Mouse (Mus musculus) embryonic facial prominence, embryonic 14.5 days (tissue): ENCODE measurements around the gene Gatd1. TPM values are rescaled to one million over a fixed set of nuclear protein-coding genes. Genes with fewer than 3 reads are reported as not detected.
"Not testable (repeated sequence)": the region's sequence is repeated elsewhere in the genome, so short reads cannot be mapped to it uniquely, and the experiment has no call there.

Source experiments
- ATAC-seq: fragments of 200-750 bp; cut with Nextera tagmentation; 2 replicates; pipeline ENCODE4 v1.8.0; 2017; ENCODE audit warnings: low read depth, moderate number of reproducible peaks, moderate TSS enrichment
- DNase-seq: peaks from one replicate; pipeline ENCODE4 v3.0.0-alpha.2; 2015; ENCODE audit warnings: low spot score
- H3K27ac ChIP-seq: fragments of 300-500 bp; sonication (generic); replicated peaks from 2 replicates; pipeline ENCODE4 v1.5.1; 2014; ENCODE audit warnings: low read depth, mild to moderate bottlenecking, low read length, moderate library complexity
- H3K27me3 ChIP-seq: fragments of 300-500 bp; sonication (generic); replicated peaks from 2 replicates; pipeline ENCODE4 v1.6.1; 2014; ENCODE audit warnings: low read length; ENCODE audit not compliant: control insufficient read depth, insufficient read depth
- H3K36me3 ChIP-seq: fragments of 300-500 bp; sonication (generic); 2 replicates; pipeline ENCODE4 v1.6.1; 2014; ENCODE audit warnings: low read length, mixed read lengths; ENCODE audit not compliant: control insufficient read depth, insufficient read depth
- H3K4me1 ChIP-seq: fragments of 300-500 bp; sonication (generic); 2 replicates; pipeline ENCODE4 v1.6.1; 2014; ENCODE audit warnings: antibody characterized with exemption, low read length; ENCODE audit not compliant: control insufficient read depth, insufficient read depth
- H3K4me2 ChIP-seq: fragments of 300-500 bp; sonication (generic); 2 replicates; pipeline ENCODE4 v1.6.1; 2014; ENCODE audit warnings: low read depth, mild to moderate bottlenecking, low read length, moderate library complexity, mixed read lengths
- H3K4me3 ChIP-seq: fragments of 300-500 bp; sonication (generic); 2 replicates; pipeline ENCODE4 v1.5.1; 2014; ENCODE audit warnings: low read depth, mild to moderate bottlenecking, low read length
- H3K9ac ChIP-seq: fragments of 300-500 bp; sonication (generic); 2 replicates; pipeline ENCODE4 v1.6.1; 2014; ENCODE audit warnings: low read depth, mild to moderate bottlenecking, low read length, moderate library complexity, mixed read lengths
- H3K9me3 ChIP-seq: fragments of 300-500 bp; sonication (generic); 2 replicates; pipeline ENCODE4 v1.6.1; 2016; ENCODE audit warnings: low read length; ENCODE audit not compliant: control insufficient read depth
- WGBS: fragments of 180-500 bp; shearing (Covaris S2); extraction: QIAGEN DNeasy Blood & Tissue Kit; methylation state at CpG from one replicate; pipeline ENCODE4 v1.1.7; 2014; 5-methylcytosine and 5-hydroxymethylcytosine counted together
- polyA plus RNA-seq: library from polyadenylated mRNA; unstranded; fragments of >200 nt; fragmentation: Nextera tagmentation; extraction: Ambion mirVana; gene quantifications from 2 replicates; pipeline ENCODE4 v1.2.1, GENCODE M21; 2014

Gene Gatd1
- polyA plus RNA-seq, 1 experiment from 2014 or later, result 37.1 TPM

GRCm38 (mm10) chr7:141446374-141446773 lies 32.4 kb upstream of the Gatd1 start:
- Histone ChIP-seq H3K4me2 (peak overlapping the region; percentile 91; the same call in 1 of the 2 replicates), H3K36me3 (peaks cover 38% of the 10 kb centered on the region), H3K4me1 (peaks cover 23% of the 10 kb centered on the region)
- not testable (repeated sequence) for H3K9ac ChIP-seq, ATAC-seq, DNase-seq, H3K27ac ChIP-seq, H3K4me3 ChIP-seq, H3K9me3 ChIP-seq, H3K27me3 ChIP-seq
- 84% methylated on average over 3 of the region's 3 CpGs for WGBS

- DNase-seq, result peak; percentile 92
- H3K27ac ChIP-seq, result peak within 1 kb of the TSS; percentile 4; the same call in 1 of the 2 replicates
- peaks cover 23% of the 10 kb centered on the region for H3K4me1 ChIP-seq
- peak within 1 kb of the TSS; percentile 40 for H3K4me3 ChIP-seq
- peak within 1 kb of the TSS; percentile 67 for H3K4me2 ChIP-seq
- peak; percentile 63 for ATAC-seq
- H3K36me3 ChIP-seq, result peaks cover 34% of the 10 kb centered on the region
- under 1% methylated on average over 22 of the region's 25 CpGs for WGBS
- no peaks in the 10 kb centered on the region for H3K9me3 ChIP-seq
- H3K27me3 ChIP-seq, result no peaks in the 10 kb centered on the region
- H3K9ac ChIP-seq, result peak within 1 kb of the TSS; percentile 56
Observed at GRCm38 (mm10) chr7:141443828-141444237, 29.9 kb upstream of the Gatd1 start, which contains the start of gene Pidd1. Gene Pidd1, minus strand, starts transcription at chr7:141444025.

- DNase-seq (peak; percentile 84), ATAC-seq (peak; percentile 20)
- Histone ChIP-seq H3K27ac (0 out of 2 replicates have a peak overlapping the region, but pooled peaks have one; percentile 4), H3K4me2 (peak overlapping the region; percentile 67), H3K36me3 (peaks cover 35% of the 10 kb centered on the region), H3K9me3 (no peaks in the 10 kb centered on the region), H3K4me3 (peak overlapping the region; percentile 40), H3K4me1 (peaks cover 17% of the 10 kb centered on the region), H3K9ac (peak overlapping the region; percentile 56), H3K27me3 (no peaks in the 10 kb centered on the region)
- WGBS, result 14% methylated on average over 9 of the region's 12 CpGs
Observed at GRCm38 (mm10) chr7:141443081-141443821, 29.3 kb upstream of the Gatd1 start.

GRCm38 (mm10) chr7:141442199-141442598 lies 28.3 kb upstream of the Gatd1 start:
- Histone ChIP-seq H3K9ac (peak overlapping the region; percentile 45), H3K27ac (no peak overlapping the region), H3K9me3 (no peaks in the 10 kb centered on the region), H3K4me3 (no peak overlapping the region; the same call in 1 of the 2 replicates), H3K4me2 (peak overlapping the region; percentile 67), H3K27me3 (no peaks in the 10 kb centered on the region), H3K4me1 (peaks cover 15% of the 10 kb centered on the region), H3K36me3 (peaks cover 36% of the 10 kb centered on the region)
- WGBS, result 87% methylated on average over 11 of the region's 13 CpGs
- DNase-seq (no peak), ATAC-seq (no peak)

GRCm38 (mm10) chr7:141441460-141441859 lies 27.5 kb upstream of the Gatd1 start:
- Histone ChIP-seq H3K4me1 (peaks cover 22% of the 10 kb centered on the region), H3K4me2 (no peak overlapping the region), H3K4me3 (no peak overlapping the region), H3K27ac (no peak overlapping the region), H3K27me3 (no peaks in the 10 kb centered on the region), H3K9me3 (no peaks in the 10 kb centered on the region), H3K9ac (0 out of 2 replicates have a peak overlapping the region, but pooled peaks have one; percentile 45), H3K36me3 (peaks cover 36% of the 10 kb centered on the region)
- DNase-seq, result no peak
- no peak for ATAC-seq
- WGBS, result 88% methylated on average over 9 of the region's 9 CpGs

GRCm38 (mm10) chr7:141440613-141441012 lies 26.7 kb upstream of the Gatd1 start:
- ATAC-seq, result no peak
- peaks cover 36% of the 10 kb centered on the region for H3K36me3 ChIP-seq
- H3K4me1 ChIP-seq, result peaks cover 28% of the 10 kb centered on the region
- no peaks in the 10 kb centered on the region for H3K9me3 ChIP-seq
- no peak overlapping the region for H3K4me2 ChIP-seq
- H3K4me3 ChIP-seq, result no peak overlapping the region
- 24% methylated on average over 6 of the region's 6 CpGs for WGBS
- H3K27ac ChIP-seq, result no peak overlapping the region
- no peak overlapping the region for H3K9ac ChIP-seq
- DNase-seq, result peak; percentile 61
- no peaks in the 10 kb centered on the region for H3K27me3 ChIP-seq

GRCm38 (mm10) chr7:141439811-141440210 lies 25.9 kb upstream of the Gatd1 start:
- peaks cover 36% of the 10 kb centered on the region for H3K36me3 ChIP-seq
- DNase-seq (no peak), ATAC-seq (no peak)
- no peaks in the 10 kb centered on the region for H3K27me3 ChIP-seq
- no peak overlapping the region for H3K4me3 ChIP-seq
- H3K9ac ChIP-seq, result no peak overlapping the region
- H3K27ac ChIP-seq, result no peak overlapping the region
- no peaks in the 10 kb centered on the region for H3K9me3 ChIP-seq
- 90% methylated on average over 8 of the region's 11 CpGs for whole genome bisulfite sequencing
- peaks cover 32% of the 10 kb centered on the region for H3K4me1 ChIP-seq
- H3K4me2 ChIP-seq, result no peak overlapping the region

- Histone ChIP-seq H3K27ac (no peak overlapping the region), H3K27me3 (no peaks in the 10 kb centered on the region), H3K9ac (no peak overlapping the region), H3K4me3 (no peak overlapping the region), H3K9me3 (no peaks in the 10 kb centered on the region), H3K36me3 (peaks cover 36% of the 10 kb centered on the region), H3K4me2 (no peak overlapping the region), H3K4me1 (peaks cover 33% of the 10 kb centered on the region)
- DNase-seq (no peak), ATAC-seq (no peak)
- 96% methylated on average over 10 of the region's 10 CpGs for WGBS
Observed at GRCm38 (mm10) chr7:141439140-141439679, 25.3 kb upstream of the Gatd1 start.
